Mouse (Mus musculus) heart, embryonic 11.5 days (tissue): ENCODE results near the gene Dnajc30. TPM values are rescaled to one million over a fixed set of nuclear protein-coding genes. Genes with fewer than 3 reads are reported as not detected.
A peak's percentile ranks its signal among the peaks of the same experiment; 100 is the strongest.

Experiments
- ATAC-seq: fragments of 200-750 bp; cut with Nextera tagmentation; replicated peaks from 2 replicates; pipeline ENCODE4 v1.8.0; 2017; ENCODE audit warnings: moderate library complexity; ENCODE audit not compliant: insufficient number of reproducible peaks, low FRiP score, low TSS enrichment
- H3K27ac ChIP-seq: fragments of 300-500 bp; sonication (generic); 2 replicates; pipeline ENCODE4 v1.5.1; 2014; ENCODE audit warnings: mild to moderate bottlenecking, low read depth, low read length
- H3K27me3 ChIP-seq: fragments of 300-500 bp; sonication (generic); 2 replicates; pipeline ENCODE4 v1.6.1; 2014; ENCODE audit warnings: mild to moderate bottlenecking, low read length, mixed read lengths; ENCODE audit not compliant: control insufficient read depth, insufficient read depth
- H3K36me3 ChIP-seq: fragments of 300-500 bp; sonication (generic); 2 replicates; pipeline ENCODE4 v1.6.1; 2014; ENCODE audit warnings: mild to moderate bottlenecking, low read length, moderate library complexity, mixed read lengths; ENCODE audit not compliant: control insufficient read depth, insufficient read depth
- H3K4me1 ChIP-seq: fragments of 300-500 bp; sonication (generic); 2 replicates; pipeline ENCODE4 v1.6.1; 2014; ENCODE audit warnings: low read length; ENCODE audit not compliant: control insufficient read depth, insufficient read depth
- H3K4me2 ChIP-seq: fragments of 300-500 bp; sonication (generic); 2 replicates; pipeline ENCODE4 v1.6.1; 2014; ENCODE audit warnings: mild to moderate bottlenecking, moderate library complexity
- H3K4me3 ChIP-seq: fragments of 300-500 bp; sonication (generic); 2 replicates; pipeline ENCODE4 v1.5.1; 2014; ENCODE audit warnings: low read depth, low read length
- H3K9ac ChIP-seq: fragments of 300-500 bp; sonication (generic); 2 replicates; pipeline ENCODE4 v1.6.1; 2014; ENCODE audit warnings: mild to moderate bottlenecking, low read depth, low read length, moderate library complexity
- H3K9me3 ChIP-seq: fragments of 300-500 bp; sonication (generic); replicated peaks from 2 replicates; pipeline ENCODE4 v1.6.1; 2016; ENCODE audit warnings: low read length; ENCODE audit not compliant: control insufficient read depth
- WGBS: fragments of 180-500 bp; shearing (Covaris S2); extraction: QIAGEN DNeasy Blood & Tissue Kit; methylation state at CpG from one replicate; pipeline ENCODE4 v1.1.7; 2014; ENCODE audit not compliant: insufficient replicate concordance; 5-methylcytosine and 5-hydroxymethylcytosine counted together
- polyA plus RNA-seq: library from polyadenylated mRNA; unstranded; fragments of >200 nt; fragmentation: Nextera tagmentation; extraction: Ambion mirVana; gene quantifications from 2 replicates; pipeline ENCODE4 v1.2.1, GENCODE M21; 2014

Gene Dnajc30
- polyA plus RNA-seq, 1 experiment from 2014 or later, result 30.9 TPM

DNA sequence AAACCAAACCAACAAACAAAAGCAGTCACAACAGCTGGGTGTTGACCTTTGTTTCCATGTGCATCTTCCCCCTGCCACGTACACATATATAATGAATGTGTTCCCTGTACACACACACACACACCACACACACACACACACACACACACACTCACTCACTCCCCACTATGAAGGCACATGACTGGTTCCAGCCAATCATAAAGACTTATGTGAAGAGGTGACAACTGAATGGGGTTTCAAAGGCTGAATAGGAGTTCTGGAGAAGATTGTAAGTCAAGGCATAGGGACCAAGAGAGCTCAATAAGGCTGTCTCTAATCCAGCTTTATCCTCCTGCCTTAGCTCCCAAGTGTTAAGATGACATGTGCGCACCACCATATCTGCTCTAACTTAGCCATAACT lies 15.6 kb downstream of the Dnajc30 start:
- no peaks in the 10 kb centered on the region for H3K4me1 ChIP-seq
- H3K4me3 ChIP-seq, result no peak overlapping the region
- no peak overlapping the region for H3K27ac ChIP-seq
- H3K36me3 ChIP-seq, result no peaks in the 10 kb centered on the region
- no peaks in the 10 kb centered on the region for H3K9me3 ChIP-seq
- WGBS, result 95% methylated on average over 2 of the region's 2 CpGs
- ATAC-seq, result no peak
- no peak overlapping the region for H3K9ac ChIP-seq
- peaks cover 2% of the 10 kb centered on the region; the same call in 1 of the 2 replicates for H3K27me3 ChIP-seq
- H3K4me2 ChIP-seq, result no peak overlapping the region

DNA sequence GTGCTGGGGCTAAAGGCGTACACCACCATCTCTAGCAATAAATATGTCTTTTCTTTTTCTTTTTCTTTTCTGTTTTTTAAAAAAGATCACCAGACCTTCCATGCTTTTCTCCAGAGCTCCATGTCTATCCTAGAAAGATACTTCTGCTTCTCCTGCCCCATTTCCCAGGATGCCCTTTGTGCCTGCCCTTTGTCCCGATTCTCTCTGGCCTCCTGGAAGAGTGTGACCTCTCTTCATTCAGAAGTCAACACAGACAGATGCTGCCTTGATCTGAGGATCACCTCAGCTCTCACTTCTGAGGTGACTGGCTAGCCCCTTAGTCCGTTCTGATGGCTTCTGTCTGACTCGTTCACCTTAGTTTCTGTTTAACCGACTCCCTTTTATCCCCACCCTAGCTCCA lies 16.5 kb downstream of the Dnajc30 start:
- H3K4me3 ChIP-seq, result no peak overlapping the region
- peaks cover 5% of the 10 kb centered on the region; the same call in 1 of the 2 replicates for H3K27me3 ChIP-seq
- no peaks in the 10 kb centered on the region for H3K4me1 ChIP-seq
- 81% methylated on average over 5 of the region's 5 CpGs for WGBS
- no peak overlapping the region for H3K4me2 ChIP-seq
- no peaks in the 10 kb centered on the region for H3K9me3 ChIP-seq
- no peak overlapping the region for H3K9ac ChIP-seq
- no peak overlapping the region for H3K27ac ChIP-seq
- H3K36me3 ChIP-seq, result no peaks in the 10 kb centered on the region
- no peak for ATAC-seq

DNA sequence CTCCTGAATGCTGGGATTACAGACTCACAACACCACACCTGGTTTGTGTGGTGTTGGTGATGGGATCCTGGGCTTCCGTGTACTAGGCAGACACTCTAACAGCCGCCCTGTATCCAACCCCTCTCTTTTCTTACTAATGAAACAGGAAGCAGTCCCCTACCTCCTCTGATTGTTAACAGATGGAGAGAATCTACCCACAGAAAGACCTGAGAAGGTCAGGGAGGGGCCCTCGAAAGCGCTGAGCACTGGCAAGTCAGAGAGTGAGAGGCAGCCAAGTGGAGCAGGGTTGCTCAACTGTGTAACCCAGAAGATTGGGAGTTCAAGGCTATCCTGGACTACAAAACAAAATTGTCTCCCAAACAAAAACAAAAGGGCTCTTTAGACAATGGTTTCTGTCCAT lies 22.9 kb downstream of the Dnajc30 start:
- H3K27ac ChIP-seq, result no peak overlapping the region
- peaks cover 48% of the 10 kb centered on the region for H3K27me3 ChIP-seq
- H3K9me3 ChIP-seq, result no peaks in the 10 kb centered on the region
- H3K36me3 ChIP-seq, result no peaks in the 10 kb centered on the region
- H3K9ac ChIP-seq, result no peak overlapping the region
- no peaks in the 10 kb centered on the region for H3K4me1 ChIP-seq
- no peak overlapping the region for H3K4me2 ChIP-seq
- 62% methylated on average over 4 of the region's 4 CpGs for WGBS
- no peak overlapping the region for H3K4me3 ChIP-seq
- ATAC-seq, result no peak

DNA sequence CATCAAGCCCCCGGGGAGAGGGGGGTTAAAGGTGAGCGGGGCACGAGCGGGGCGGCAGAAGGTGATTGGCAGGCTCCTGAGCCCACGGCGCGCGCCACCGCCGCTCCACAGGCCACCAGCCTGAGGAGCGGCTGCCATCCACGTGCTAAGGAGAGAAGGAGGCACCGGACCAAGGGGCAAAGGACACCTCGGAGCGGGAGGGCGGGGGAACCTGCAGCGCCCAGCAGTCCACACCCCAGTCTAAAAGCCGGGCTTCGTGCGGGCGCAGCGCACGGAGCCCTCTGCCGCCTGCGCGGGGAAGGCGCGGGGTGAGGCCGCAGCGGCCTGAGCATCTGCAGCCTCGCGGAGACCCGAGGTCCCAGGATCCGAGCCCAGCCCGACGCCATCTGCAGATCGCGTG lies 25.7 kb downstream of the Dnajc30 start, which contains the start of gene Mlxipl:
Mlxipl (plus strand) TSS at position 238 of the 400 bp plus-strand sequence.
- H3K9ac ChIP-seq, result no peak within 1 kb of the TSS
- no peak for ATAC-seq

DNA sequence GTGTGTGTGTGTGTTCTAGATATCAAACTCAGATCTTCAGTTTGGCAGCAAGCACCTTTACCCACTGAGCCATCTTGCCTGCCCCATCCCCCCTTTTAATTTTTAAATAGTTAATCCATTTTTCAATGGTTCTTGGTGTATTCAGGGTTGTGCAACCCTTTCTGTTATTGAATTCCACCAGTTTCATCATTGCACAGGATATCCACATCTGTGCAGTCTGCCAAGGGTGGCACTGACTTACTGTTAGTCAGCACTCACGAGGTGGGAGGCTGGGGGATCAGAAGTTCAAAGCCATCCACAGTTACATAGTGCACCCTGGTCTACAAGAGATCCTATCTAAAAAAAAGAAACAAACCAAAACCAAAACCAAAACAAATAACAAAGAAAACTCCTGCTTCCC lies 37.0 kb downstream of the Dnajc30 start:
- Histone ChIP-seq H3K4me1 (no peaks in the 10 kb centered on the region), H3K36me3 (no peaks in the 10 kb centered on the region), H3K4me2 (no peak overlapping the region), H3K4me3 (no peak overlapping the region), H3K27ac (no peak overlapping the region), H3K9ac (no peak overlapping the region), H3K27me3 (peaks cover 10% of the 10 kb centered on the region; the same call in 1 of the 2 replicates), H3K9me3 (no peaks in the 10 kb centered on the region)
- no peak for ATAC-seq
- WGBS, result 72% methylated on average over 1 of the region's 1 CpGs

More for the DNA sequence above, 25.7 kb downstream of the Dnajc30 start, which contains the start of gene Mlxipl:
- H3K4me1 ChIP-seq, result no peaks in the 10 kb centered on the region
- H3K4me2 ChIP-seq, result peak within 1 kb of the TSS; percentile 39
- peak within 1 kb of the TSS; percentile 6; the same call in 1 of the 2 replicates for H3K4me3 ChIP-seq
- no peaks in the 10 kb centered on the region for H3K9me3 ChIP-seq
- H3K27me3 ChIP-seq, result peaks cover 64% of the 10 kb centered on the region
- H3K27ac ChIP-seq, result no peak within 1 kb of the TSS
- no peaks in the 10 kb centered on the region for H3K36me3 ChIP-seq
- 4% methylated on average over 36 of the region's 39 CpGs for WGBS

DNA sequence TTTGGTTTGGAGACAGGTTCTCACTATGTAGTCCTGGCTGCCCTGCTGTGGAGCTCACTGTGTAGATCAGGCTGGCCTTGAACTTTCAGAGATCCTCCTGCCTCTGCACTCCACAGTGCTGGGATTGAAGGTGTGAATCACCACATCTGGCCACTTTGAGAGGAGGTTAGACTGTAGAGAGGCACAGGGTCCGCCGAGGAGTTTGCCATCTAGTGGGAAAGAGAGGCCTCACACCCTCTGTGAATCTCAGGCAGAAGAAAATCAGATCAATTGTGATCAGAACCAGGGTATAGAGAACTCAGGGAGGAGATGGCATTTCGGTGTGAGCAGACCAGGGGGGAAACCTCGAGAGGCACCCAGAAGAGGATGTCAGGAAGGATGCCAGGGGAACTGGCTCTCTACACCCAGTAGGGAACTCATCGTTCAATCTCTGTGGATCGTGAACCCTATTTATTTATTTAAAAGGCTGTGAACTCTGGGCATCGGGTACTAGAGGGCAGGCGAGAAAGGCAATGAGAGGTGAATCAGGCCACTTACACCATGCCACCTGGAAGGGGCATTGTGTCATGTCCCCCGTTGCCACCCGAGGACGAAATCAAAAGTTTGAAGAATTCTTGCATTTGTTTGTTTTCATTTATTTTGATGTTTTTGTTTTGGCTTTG lies 40.1 kb downstream of the Dnajc30 start:
- no peak for ATAC-seq
- H3K9ac ChIP-seq, result no peak overlapping the region
- H3K27me3 ChIP-seq, result peaks cover 37% of the 10 kb centered on the region
- no peaks in the 10 kb centered on the region for H3K36me3 ChIP-seq
- no peak overlapping the region for H3K4me2 ChIP-seq
- no peak overlapping the region for H3K4me3 ChIP-seq
- WGBS, result 61% methylated on average over 11 of the region's 11 CpGs
- no peaks in the 10 kb centered on the region for H3K9me3 ChIP-seq
- peaks cover 5% of the 10 kb centered on the region; the same call in 1 of the 2 replicates for H3K4me1 ChIP-seq
- H3K27ac ChIP-seq, result no peak overlapping the region

DNA sequence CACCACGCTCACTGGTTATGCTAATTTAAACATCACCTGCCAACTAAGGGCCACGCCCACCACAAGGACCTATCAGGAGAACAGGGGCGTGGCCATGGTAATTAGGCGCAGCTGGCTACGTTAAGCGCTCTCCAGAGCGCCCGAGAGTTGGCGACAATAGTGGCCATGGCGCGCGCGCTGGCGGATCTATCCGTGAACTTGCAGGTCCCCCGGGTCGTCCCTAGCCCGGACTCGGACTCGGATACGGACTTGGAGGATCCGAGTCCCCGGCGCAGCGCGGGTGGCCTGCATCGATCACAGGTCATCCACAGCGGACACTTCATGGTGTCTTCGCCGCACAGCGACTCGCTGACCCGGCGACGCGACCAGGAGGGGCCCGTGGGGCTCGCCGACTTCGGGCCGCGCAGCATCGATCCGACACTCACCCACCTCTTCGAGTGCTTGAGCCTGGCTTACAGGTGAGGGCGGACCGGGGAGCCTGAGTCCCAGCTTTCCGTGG lies 42.8 kb downstream of the Dnajc30 start:
- under 1% methylated on average over 48 of the region's 48 CpGs for WGBS
- peak; percentile 73 for ATAC-seq
- Histone ChIP-seq H3K36me3 (no peaks in the 10 kb centered on the region), H3K4me3 (peak overlapping the region; percentile 59), H3K9me3 (no peaks in the 10 kb centered on the region), H3K9ac (peak overlapping the region; percentile 62), H3K4me1 (peaks cover 5% of the 10 kb centered on the region; the same call in 1 of the 2 replicates), H3K4me2 (peak overlapping the region; percentile 95), H3K27me3 (peaks cover 40% of the 10 kb centered on the region), H3K27ac (no peak overlapping the region)

DNA sequence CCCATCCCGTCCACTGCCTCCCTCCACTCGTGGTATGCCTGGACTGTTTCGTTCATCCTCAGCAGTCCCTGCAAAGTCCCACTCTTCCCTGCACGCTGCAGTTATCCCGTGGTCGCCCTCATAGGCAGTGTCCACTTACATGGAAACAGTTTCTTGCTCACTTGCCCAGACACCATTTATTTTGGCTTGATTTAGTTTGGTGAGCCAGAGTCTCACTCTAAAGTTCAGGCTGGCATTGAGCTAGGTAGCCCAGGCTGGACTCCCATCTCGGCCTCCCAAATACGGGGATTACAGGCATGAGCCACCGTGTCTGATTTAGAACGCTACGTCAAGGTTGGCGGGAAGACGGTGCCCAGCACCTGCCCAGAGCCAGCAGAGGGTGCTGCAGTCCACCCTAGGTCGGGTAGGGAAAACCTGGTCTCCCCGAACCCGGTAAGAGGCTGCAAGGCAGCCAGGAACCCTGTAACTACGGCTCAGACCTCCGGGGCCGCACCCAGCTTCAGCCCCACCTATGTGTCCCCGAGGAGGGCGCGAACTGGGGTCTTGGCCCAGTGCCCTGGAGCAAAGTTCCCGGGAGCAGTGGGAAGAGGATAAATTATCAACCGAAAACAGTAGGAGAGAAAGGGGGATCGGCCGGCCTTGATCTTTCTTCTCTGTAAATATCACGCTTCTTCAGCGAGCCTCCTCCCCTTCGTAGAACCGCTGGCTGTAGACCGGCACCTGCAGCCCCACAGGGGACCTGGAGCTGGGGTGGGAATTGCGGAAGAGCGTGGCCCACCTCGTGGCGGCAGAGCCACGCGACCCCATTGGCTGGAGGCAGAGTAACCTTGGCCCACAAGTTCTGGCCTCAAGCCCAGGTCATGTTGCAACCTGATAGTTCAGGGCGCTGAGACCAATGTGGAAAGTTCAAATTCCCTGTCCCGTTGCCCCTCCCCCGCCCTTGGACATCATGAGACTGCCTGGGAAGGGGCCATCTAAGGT lies 43.8 kb downstream of the Dnajc30 start:
- Histone ChIP-seq H3K4me3 (peak overlapping the region; percentile 59), H3K4me2 (peak overlapping the region; percentile 95), H3K27ac (no peak overlapping the region), H3K9me3 (no peaks in the 10 kb centered on the region), H3K4me1 (peaks cover 5% of the 10 kb centered on the region; the same call in 1 of the 2 replicates), H3K9ac (no peak overlapping the region), H3K27me3 (peaks cover 40% of the 10 kb centered on the region), H3K36me3 (no peaks in the 10 kb centered on the region)
- ATAC-seq, result peak; percentile 36; the same call in 1 of the 2 replicates
- 10% methylated on average over 40 of the region's 40 CpGs for WGBS
